In genomic region chr5:120793043-120793442, GRCm38 (mm10) we compare ENCODE assay signal across 10 mouse cellular contexts. TPM values are rescaled to one million over a fixed set of nuclear protein-coding genes. Genes with fewer than 3 reads are reported as not detected.
DNase-seq lines count a peak whose midpoint lies in the region; TF ChIP-seq lines count a peak whose summit lies in the region.
"Had no signal": no experiment of that assay in that cellular context is flagged by ENCODE, and none has a peak within 500 bp of the region (broad histone marks: within the 10 kb centered on the region; RNA-seq: fewer than 3 reads in every experiment).

No protein-coding gene starts in this region.

- no peak overlapping the region for H3K27ac ChIP-seq in gastrocnemius, adult 2 months

- no peak for DNase-seq in gastrocnemius, adult 2 months
- no peak for DNase-seq in gastrocnemius, postnatal 14 days
- DNase-seq in urinary bladder, postnatal 14 days (ENCODE audit: low spot score): peak; percentile 48
- no peak for DNase-seq in urinary bladder, postnatal 10 days (ENCODE audit: low spot score)
- peak; percentile 75 to 86 for DNase-seq in cerebellum, postnatal 14 days
- DNase-seq in kidney, postnatal 10 days: peak; percentile 59
- DNase-seq in lung, postnatal 25 days (ENCODE audit: low spot score): peak; percentile 11
- peak; percentile 27 for DNase-seq in telencephalon, adult 2 months (ENCODE audit: low read depth, low spot score)

- peak; percentile 72 for TF ChIP-seq CTCF in gastrocnemius, adult 2 months (IDR thresholded peaks at IDR 0.05)

- H3K4me3 ChIP-seq in gastrocnemius, adult 2 months: no peak overlapping the region

- intact Hi-C loops in gastrocnemius, adult 2 months (cut with DNase I): no loop called here
- intact Hi-C loops in gastrocnemius, postnatal 14 days (cut with DNase I; ENCODE audit: low total_unique reads): no loop called here

RNA-seq across cellular contexts. Expression of gene Oas1e, which starts 2.3 kb away (rescaled TPM):
- not detected for total RNA-seq in gastrocnemius, adult 2 months (2021)
- total RNA-seq in gastrocnemius, postnatal 14 days (2021): not detected
- total RNA-seq: adrenal gland, postnatal 4 days; layer of hippocampus, adult 18-20 months had no signal

RNA-seq across cellular contexts. Expression of gene Oas3, which starts 15.6 kb away (rescaled TPM):
- total RNA-seq in gastrocnemius, adult 2 months (2021): under 1 TPM in 1 of 2 experiments, not detected in 1; 0.06 TPM
- not detected for total RNA-seq in gastrocnemius, postnatal 14 days (2021)
- total RNA-seq: layer of hippocampus, adult 18-20 months had no signal

RNA-seq across cellular contexts. Expression of gene Oas1c, which starts 19.3 kb away (rescaled TPM):
- total RNA-seq in gastrocnemius, adult 2 months (2021): under 1 TPM; 0.17 to 0.28 TPM
- under 1 TPM; 0.35 to 0.38 TPM for total RNA-seq in gastrocnemius, postnatal 14 days (2021)

RNA-seq across cellular contexts. Expression of gene Oas2, which starts 43.4 kb away (rescaled TPM):
- total RNA-seq in gastrocnemius, adult 2 months (2021): under 1 TPM; 0.10 to 0.28 TPM
- total RNA-seq in gastrocnemius, postnatal 14 days (2021): under 1 TPM in 1 of 2 experiments, not detected in 1; 0.13 TPM

RNA-seq across cellular contexts. Expression of gene Oas1f, which starts 54.1 kb away (rescaled TPM):
- not detected for total RNA-seq in gastrocnemius, adult 2 months (2021)
- not detected for total RNA-seq in gastrocnemius, postnatal 14 days (2021)
- total RNA-seq: adrenal gland, postnatal 4 days; layer of hippocampus, adult 18-20 months had no signal

Comparison
In these comparisons a context has a peak if more than half of its experiments do, and no peak if none do; other contexts are left out.
1. DNase-seq: peak in urinary bladder, postnatal 14 days (single experiment), cerebellum, postnatal 14 days (2 of 2), kidney, postnatal 10 days (single experiment), lung, postnatal 25 days (single experiment) and telencephalon, adult 2 months (single experiment); none in gastrocnemius, adult 2 months (single experiment), gastrocnemius, postnatal 14 days (single experiment) and urinary bladder, postnatal 10 days (single experiment).